Mouse (Mus musculus) cortical plate, adult 2 months (tissue): Measurements from ENCODE around the gene Rnft2.

Experiments
- CTCF ChIP-seq: fragments of 200-500 bp; IDR thresholded peaks from 2 replicates; pipeline ENCODE4 v1.5.1; 2011; ENCODE audit warnings: mild to moderate bottlenecking, control low read depth, low read length; ENCODE audit not compliant: insufficient read depth; ENCODE audit errors: extremely low read depth
- POLR2A ChIP-seq: fragments of 200-500 bp; IDR thresholded peaks from 2 replicates; pipeline ENCODE4 v1.6.1; 2011; ENCODE audit warnings: mild to moderate bottlenecking, low read length, control low read depth; ENCODE audit not compliant: insufficient read depth; ENCODE audit errors: extremely low read depth

- TF ChIP-seq CTCF, result no peak
- TF ChIP-seq POLR2A, result peak; percentile 73
Observed at GRCm38 (mm10) chr5:118244606-118245443, at the start of gene Rnft2, which contains the start of gene 2410131K14Rik.
